9 mouse cellular contexts compared by ENCODE assay signal in genomic region chr12:117385072-117385666, GRCm38 (mm10).
DNase-seq lines count a peak whose midpoint lies in the region; ATAC-seq and TF ChIP-seq lines count a peak whose summit lies in the region.
"Had no signal": no experiment of that assay in that cellular context is flagged by ENCODE, and none has a peak within 500 bp of the region (broad histone marks: within the 10 kb centered on the region; RNA-seq: fewer than 3 reads in every experiment).

No protein-coding gene starts in this region.

- peak; percentile 88 for DNase-seq in CD4-positive, CD25-positive, alpha-beta regulatory T cell, adult 2 months (ENCODE audit: low read depth, low spot score)
- DNase-seq in heart, postnatal 10 days, result peak; percentile 75 to 89
- peak; percentile 81 to 91 for DNase-seq in kidney, postnatal 36 days

- ATAC-seq in erythroblast, adult 5-6 weeks (replicated peaks; ENCODE audit: low FRiP score, poor library complexity, severe bottlenecking), result peak; percentile 60; the same call in 1 of the 2 replicates
- ATAC-seq in liver, embryonic 16.5 days (ENCODE audit: low read depth), result 0 out of 2 replicates have a peak, but pooled peaks have one; percentile 45
- peak; percentile 73 for ATAC-seq in neural tube, embryonic 15.5 days (ENCODE audit: low FRiP score)

- TF ChIP-seq POLR2A in bone marrow macrophage, adult 2 months (IDR thresholded peaks at IDR 0.05; ENCODE audit: borderline replicate concordance, low read depth, low read length), result no peak
- TF ChIP-seq POLR2A in testis, adult 2 months (IDR thresholded peaks at IDR 0.05; ENCODE audit: control insufficient read depth, low read depth, low read length), result no peak

- TF ChIP-seq CTCF in bone marrow macrophage, adult 2 months (IDR thresholded peaks at IDR 0.05; ENCODE audit: low read depth, low read length), result peak; percentile 92
- peak; percentile 88; the same call in 1 of the 2 replicates for TF ChIP-seq CTCF in testis, adult 2 months (IDR thresholded peaks at IDR 0.05; ENCODE audit: control insufficient read depth, insufficient read depth, insufficient replicate concordance, low read depth, low read length)

- peaks cover 14% of the 10 kb centered on the region for H3K4me1 ChIP-seq in bone marrow macrophage, adult 2 months (ENCODE audit: control insufficient read depth, insufficient read depth, low read length)
- no peaks in the 10 kb centered on the region for H3K4me1 ChIP-seq in liver, embryonic 16.5 days (ENCODE audit: control insufficient read depth, low read depth, low read length)
- H3K4me1 ChIP-seq in neural tube, embryonic 15.5 days, result no peaks in the 10 kb centered on the region
- no peaks in the 10 kb centered on the region for H3K4me1 ChIP-seq in testis, adult 2 months (ENCODE audit: control insufficient read depth, insufficient read depth, low read length)

- H3K9me3 ChIP-seq in liver, embryonic 16.5 days (replicated peaks; ENCODE audit: control insufficient read depth, low read length), result no peaks in the 10 kb centered on the region
- no peaks in the 10 kb centered on the region for H3K9me3 ChIP-seq in neural tube, embryonic 15.5 days (replicated peaks)

- WGBS in liver, embryonic 16.5 days (ENCODE audit: insufficient replicate concordance), result 10% methylated on average over 6 of the region's 6 CpGs
- WGBS in neural tube, embryonic 15.5 days, result 16% methylated on average over 6 of the region's 6 CpGs

- intact Hi-C loops in heart, postnatal 10 days (cut with DNase I), result loop anchor here (1.0 to 10.0 kb wide), 4 partner anchors 383 to 1470 kb away; no protein-coding TSS in a partner anchor

- no peaks in the 10 kb centered on the region for H3K27me3 ChIP-seq in liver, embryonic 16.5 days (ENCODE audit: control insufficient read depth, insufficient read depth, low read depth, low read length)
- H3K27me3 ChIP-seq in neural tube, embryonic 15.5 days (replicated peaks), result peaks cover 7% of the 10 kb centered on the region; the same call in 1 of the 2 replicates
- no peaks in the 10 kb centered on the region for H3K27me3 ChIP-seq in testis, adult 2 months (ENCODE audit: control insufficient read depth, insufficient read depth, low read length)

- no peak overlapping the region for H3K4me3 ChIP-seq in bone marrow macrophage, adult 2 months (ENCODE audit: insufficient read depth, low read length)
- H3K4me3 ChIP-seq in liver, embryonic 16.5 days (ENCODE audit: low read depth, low read length), result no peak overlapping the region
- no peak overlapping the region for H3K4me3 ChIP-seq in neural tube, embryonic 15.5 days (replicated peaks)
- H3K4me3 ChIP-seq in testis, adult 2 months (ENCODE audit: control insufficient read depth, low read depth, low read length), result no peak overlapping the region
- H3K4me3 ChIP-seq: erythroblast, embryonic 14.5 days had no signal

- no peak overlapping the region for H3K4me2 ChIP-seq in liver, embryonic 16.5 days (ENCODE audit: low read depth, low read length)
- no peak overlapping the region for H3K4me2 ChIP-seq in neural tube, embryonic 15.5 days

- no peak overlapping the region for H3K9ac ChIP-seq in liver, embryonic 16.5 days (ENCODE audit: low read depth, low read length)
- no peak overlapping the region for H3K9ac ChIP-seq in neural tube, embryonic 15.5 days (replicated peaks)

- H3K27ac ChIP-seq in bone marrow macrophage, adult 2 months (ENCODE audit: insufficient read depth, low read depth, low read length), result no peak overlapping the region
- no peak overlapping the region for H3K27ac ChIP-seq in liver, embryonic 16.5 days (ENCODE audit: low read length)
- no peak overlapping the region for H3K27ac ChIP-seq in neural tube, embryonic 15.5 days (replicated peaks)
- H3K27ac ChIP-seq in testis, adult 2 months (ENCODE audit: control insufficient read depth, insufficient read depth, low read depth, low read length), result no peak overlapping the region

- H3K36me3 ChIP-seq in liver, embryonic 16.5 days (ENCODE audit: control insufficient read depth, insufficient read depth), result no peaks in the 10 kb centered on the region
- no peaks in the 10 kb centered on the region for H3K36me3 ChIP-seq in neural tube, embryonic 15.5 days
- no peaks in the 10 kb centered on the region for H3K36me3 ChIP-seq in testis, adult 2 months (ENCODE audit: control insufficient read depth, insufficient read depth, low read length)
